11 mouse cellular contexts compared by ENCODE assay signal in genomic region chr1:152807619-152808391, GRCm38 (mm10). TPM values are rescaled to one million over a fixed set of nuclear protein-coding genes. Genes with fewer than 3 reads are reported as not detected.
DNase-seq lines count a peak whose midpoint lies in the region; ATAC-seq and TF ChIP-seq lines count a peak whose summit lies in the region.
"Had no signal": no experiment of that assay in that cellular context is flagged by ENCODE, and none has a peak within 500 bp of the region (broad histone marks: within the 10 kb centered on the region; RNA-seq: fewer than 3 reads in every experiment).

No protein-coding gene starts in this region.

- H3K27ac ChIP-seq in heart, embryonic 11.5 days (ENCODE audit: low read depth, low read length), result no peak overlapping the region
- peak overlapping the region; percentile 1; the same call in 1 of the 2 replicates for H3K27ac ChIP-seq in CH12.LX (ENCODE audit: insufficient read depth, low read depth)
- peak overlapping the region; percentile 38; the same call in 1 of the 2 replicates for H3K27ac ChIP-seq in heart, postnatal 0 days (ENCODE audit: low read depth)

- ATAC-seq in heart, embryonic 11.5 days (replicated peaks; ENCODE audit: insufficient number of reproducible peaks, low FRiP score, low TSS enrichment), result no peak
- ATAC-seq in heart, postnatal 0 days (ENCODE audit: insufficient read depth, low read depth), result no peak
- ATAC-seq in megakaryocyte-erythroid progenitor cell, adult 5-6 weeks (replicated peaks; ENCODE audit: low FRiP score, low TSS enrichment, poor library complexity, severe bottlenecking), result peak; percentile 49
- ATAC-seq: forebrain, embryonic 16.5 days had no signal

- no peak for TF ChIP-seq EP300 in CH12.LX (IDR thresholded peaks at IDR 0.05; ENCODE audit: low read length)
- no peak for TF ChIP-seq EP300 in heart, postnatal 0 days (IDR thresholded peaks at IDR 0.05; ENCODE audit: low read depth)

- H3K9me3 ChIP-seq in heart, embryonic 11.5 days (replicated peaks; ENCODE audit: control insufficient read depth, low read length), result no peaks in the 10 kb centered on the region
- no peaks in the 10 kb centered on the region for H3K9me3 ChIP-seq in CH12.LX (replicated peaks; ENCODE audit: low read length)
- H3K9me3 ChIP-seq in heart, postnatal 0 days (replicated peaks; ENCODE audit: control insufficient read depth, low read length), result no peaks in the 10 kb centered on the region

- dilution Hi-C loops in CH12.LX (cut with MboI; ENCODE audit: extremely low pct_ligation_motif_present, extremely low pct_unique_long_range_greater_than_20kb, low sequenced_read_pairs), result no loop called here

- no peak overlapping the region for H3K4me3 ChIP-seq in heart, embryonic 11.5 days (ENCODE audit: low read depth, low read length)
- peak overlapping the region; percentile 63 to 73 (median 65) for H3K4me3 ChIP-seq in CH12.LX (replicated peaks in 1 of 3; ENCODE audit: low read depth in 2 of 3, low read length in 2 of 3, poor library complexity in 1 of 3)
- 0 out of 2 replicates have a peak overlapping the region, but pooled peaks have one; percentile 4 for H3K4me3 ChIP-seq in heart, postnatal 0 days (ENCODE audit: low read depth, low read length)

- no peak overlapping the region for H3K4me2 ChIP-seq in heart, embryonic 11.5 days
- peak overlapping the region; percentile 69 for H3K4me2 ChIP-seq in CH12.LX (ENCODE audit: insufficient read depth, low read depth, poor library complexity, severe bottlenecking)
- H3K4me2 ChIP-seq in heart, postnatal 0 days (ENCODE audit: low read depth, low read length), result no peak overlapping the region

- 70% methylated on average over 18 of the region's 18 CpGs for WGBS in heart, embryonic 11.5 days (ENCODE audit: insufficient replicate concordance)
- WGBS in heart, postnatal 0 days, result 71% methylated on average over 18 of the region's 18 CpGs

- no peak for TF ChIP-seq RAD21 in CH12.LX (IDR thresholded peaks at IDR 0.05; ENCODE audit: low read depth, low read length)

- TF ChIP-seq CTCF in CH12.LX (conservative IDR thresholded peaks at IDR 0.05 in 1 of 2, IDR thresholded peaks at IDR 0.05 in 1 of 2; ENCODE audit: low read depth in 2 of 2, low read length in 2 of 2), result 0 out of 4 replicates have a peak, but pooled peaks of 1 of the 2 experiments have one; percentile 1
- no peak for TF ChIP-seq CTCF in heart, postnatal 0 days (IDR thresholded peaks at IDR 0.05; ENCODE audit: low read depth)

- 0 out of 2 replicates have a peak, but pooled peaks cover 3% of the 10 kb centered on the region for H3K4me1 ChIP-seq in heart, embryonic 11.5 days (ENCODE audit: control insufficient read depth, insufficient read depth, low read length)
- peaks cover 11 to 39% of the 10 kb centered on the region in 2 experiments for H3K4me1 ChIP-seq in CH12.LX (ENCODE audit: control insufficient read depth in 1 of 2, insufficient read depth in 2 of 2)
- no peaks in the 10 kb centered on the region for H3K4me1 ChIP-seq in heart, postnatal 0 days (ENCODE audit: control insufficient read depth, insufficient read depth)

- no peaks in the 10 kb centered on the region for H3K36me3 ChIP-seq in heart, embryonic 11.5 days (ENCODE audit: control insufficient read depth, insufficient read depth, low read length)
- peaks cover 19 to 32% of the 10 kb centered on the region in 2 experiments for H3K36me3 ChIP-seq in CH12.LX (replicated peaks in 1 of 2; ENCODE audit: control insufficient read depth in 1 of 2, insufficient read depth in 1 of 2, low read length in 1 of 2)
- no peaks in the 10 kb centered on the region for H3K36me3 ChIP-seq in heart, postnatal 0 days (replicated peaks; ENCODE audit: control insufficient read depth, insufficient read depth, low read length)

- H3K27me3 ChIP-seq in heart, embryonic 11.5 days (ENCODE audit: control insufficient read depth, insufficient read depth, low read length), result no peaks in the 10 kb centered on the region
- no peaks in the 10 kb centered on the region for H3K27me3 ChIP-seq in CH12.LX (replicated peaks)
- no peaks in the 10 kb centered on the region for H3K27me3 ChIP-seq in heart, postnatal 0 days (ENCODE audit: control insufficient read depth, insufficient read depth, low read length)

- H3K9ac ChIP-seq in heart, embryonic 11.5 days (ENCODE audit: low read depth, low read length), result no peak overlapping the region
- H3K9ac ChIP-seq in CH12.LX (ENCODE audit: insufficient read depth, low read depth), result peak overlapping the region; percentile 92
- no peak overlapping the region for H3K9ac ChIP-seq in heart, postnatal 0 days (replicated peaks; ENCODE audit: low read depth, low read length)

- peak; percentile 65 for TF ChIP-seq POLR2A in CH12.LX (IDR thresholded peaks at IDR 0.05; ENCODE audit: low read depth, low read length)

- peak; percentile 19 for DNase-seq in heart, adult 8-10 months (ENCODE audit: low spot score)
- DNase-seq in CH12.LX (ENCODE audit: extremely low read depth), result peak; percentile 65
- no peak for DNase-seq in heart, postnatal 0 days (ENCODE audit: low spot score)
- no peak for DNase-seq in left cerebral cortex, adult 8-10 months (ENCODE audit: low spot score in 2 of 2)
- no peak for DNase-seq in thymus, postnatal 4 days
- DNase-seq in ovary, postnatal 14 days (ENCODE audit: low spot score), result no peak

- peaks cover 19% of the 10 kb centered on the region for H3K79me2 ChIP-seq in CH12.LX (replicated peaks; ENCODE audit: control insufficient read depth, extremely low read depth, insufficient read depth, poor library complexity, severe bottlenecking)

- in situ Hi-C loops in CH12.LX (cut with MboI; ENCODE audit: low pct_ligation_motif_present, low pct_unique_long_range_greater_than_20kb, low sequenced_read_pairs), result no loop called here

TF ChIP-seq in CH12.LX, 34 proteins besides CTCF, POLR2A, EP300 and RAD21 (continues in another document):
- TF ChIP-seq ZMIZ1 (IDR thresholded peaks at IDR 0.05; ENCODE audit: low read depth, low read length) (0 out of 2 replicates have a peak, but pooled peaks have one; percentile 7), ZC3H11A (IDR thresholded peaks at IDR 0.05; ENCODE audit: low read depth, low read length) (no peak), USF1 (IDR thresholded peaks at IDR 0.05; ENCODE audit: low read depth, low read length) (no peak), NELFE (IDR thresholded peaks at IDR 0.05; ENCODE audit: low read depth, low read length) (peak; percentile 47; the same call in 1 of the 2 replicates), IRF4 (IDR thresholded peaks at IDR 0.05; ENCODE audit: low read depth, low read length) (peak; percentile 6; the same call in 1 of the 2 replicates), ELF1 (IDR thresholded peaks at IDR 0.05; ENCODE audit: low read depth, low read length) (peak; percentile 65), SIN3A (IDR thresholded peaks at IDR 0.05; ENCODE audit: low read length) (0 out of 2 replicates have a peak, but pooled peaks have one; percentile 41)

RNA-seq across cellular contexts. Expression of gene Ncf2, which starts 7.8 kb away (rescaled TPM):
- total RNA-seq in heart, adult 8-10 months (2022), result 1 to 10 TPM; 2.3 to 4.3 (median 3.9) TPM
- polyA plus RNA-seq in heart, embryonic 11.5 days (2014; fragmentation: Nextera tagmentation; extraction: Ambion mirVana), result 3.7 and 4.7 TPM in 2 replicates
- 82.5 and 89.2 TPM in 2 replicates for total RNA-seq in CH12.LX (2012; rRNA removed)
- total RNA-seq in CH12.LX (2014; rRNA removed), result 89.9 and 99.9 TPM in 2 replicates
- 82.6 and 85.8 TPM in 2 replicates for polyA plus RNA-seq in CH12.LX (2012; ENCODE audit: insufficient read length, low read depth)
- total RNA-seq in heart, postnatal 0 days (2014; rRNA removed; ENCODE audit: low replicate concordance), result 2.3 and 5.8 TPM in 2 replicates
- polyA plus RNA-seq in heart, postnatal 0 days (2015; fragmentation: Nextera tagmentation; extraction: Ambion mirVana), result 1.6 and 2.4 TPM in 2 replicates
- 9.9 and 10.2 TPM in 2 replicates for total RNA-seq in megakaryocyte-erythroid progenitor cell, adult 5-6 weeks (2014; fragmentation: Nextera tagmentation)
- 24.3 and 37.1 TPM in 2 replicates for total RNA-seq in megakaryocyte-erythroid progenitor cell, adult 5-6 weeks (2017)
- total RNA-seq in left cerebral cortex, adult 8-10 months (2022), result 10 to 100 TPM in 1 of 4 experiments, 1 to 10 TPM in 3; 3.7 to 10.2 (median 6.4) TPM

RNA-seq across cellular contexts. Expression of gene Arpc5, which starts 41.5 kb away (rescaled TPM):
- total RNA-seq in heart, adult 8-10 months (2022), result 10 to 100 TPM; 21.9 to 27.8 (median 25.9) TPM
- 257 and 268 TPM in 2 replicates for polyA plus RNA-seq in heart, embryonic 11.5 days (2014; fragmentation: Nextera tagmentation; extraction: Ambion mirVana)
- total RNA-seq in CH12.LX (2012; rRNA removed) (125 and 128 TPM in 2 replicates), CH12.LX (2014; rRNA removed) (399 and 408 TPM in 2 replicates)
- 232 and 260 TPM in 2 replicates for polyA plus RNA-seq in CH12.LX (2012; ENCODE audit: insufficient read length, low read depth)
- 94.3 and 95.1 TPM in 2 replicates for total RNA-seq in heart, postnatal 0 days (2014; rRNA removed; ENCODE audit: low replicate concordance)
- 136 and 152 TPM in 2 replicates for polyA plus RNA-seq in heart, postnatal 0 days (2015; fragmentation: Nextera tagmentation; extraction: Ambion mirVana)
- 154 and 163 TPM in 2 replicates for total RNA-seq in megakaryocyte-erythroid progenitor cell, adult 5-6 weeks (2014; fragmentation: Nextera tagmentation)
- total RNA-seq in megakaryocyte-erythroid progenitor cell, adult 5-6 weeks (2017), result 112 and 121 TPM in 2 replicates
- 10 to 100 TPM; 70.5 to 87.7 (median 83.5) TPM for total RNA-seq in left cerebral cortex, adult 8-10 months (2022)

RNA-seq across cellular contexts. Expression of gene Rgl1, which starts 41.7 kb away (rescaled TPM):
- total RNA-seq in heart, adult 8-10 months (2022), result 10 to 100 TPM; 30.2 to 37.8 (median 35.0) TPM
- polyA plus RNA-seq in heart, embryonic 11.5 days (2014; fragmentation: Nextera tagmentation; extraction: Ambion mirVana), result 61.0 and 68.7 TPM in 2 replicates
- 0.25 and 0.42 TPM in 2 replicates for total RNA-seq in CH12.LX (2012; rRNA removed)
- 0.68 and 0.74 TPM in 2 replicates for total RNA-seq in CH12.LX (2014; rRNA removed)
- polyA plus RNA-seq in CH12.LX (2012; ENCODE audit: insufficient read length, low read depth), result 1.7 and 1.8 TPM in 2 replicates
- total RNA-seq in heart, postnatal 0 days (2014; rRNA removed; ENCODE audit: low replicate concordance), result 38.9 and 48.1 TPM in 2 replicates
- polyA plus RNA-seq in heart, postnatal 0 days (2015; fragmentation: Nextera tagmentation; extraction: Ambion mirVana), result 36.7 and 41.6 TPM in 2 replicates
- 2.8 and 7.3 TPM in 2 replicates for total RNA-seq in megakaryocyte-erythroid progenitor cell, adult 5-6 weeks (2014; fragmentation: Nextera tagmentation)
- total RNA-seq in megakaryocyte-erythroid progenitor cell, adult 5-6 weeks (2017), result 2.7 and 4.5 TPM in 2 replicates
- 100 to 1,000 TPM; 100 to 110 (median 103) TPM for total RNA-seq in left cerebral cortex, adult 8-10 months (2022)

RNA-seq across cellular contexts. Expression of gene Apobec4, which starts 57.5 kb away (rescaled TPM):
- not detected for total RNA-seq in heart, adult 8-10 months (2022)
- not detected in 2 replicates for polyA plus RNA-seq in heart, embryonic 11.5 days (2014; fragmentation: Nextera tagmentation; extraction: Ambion mirVana)
- total RNA-seq in CH12.LX (2012; rRNA removed) (not detected in 2 replicates), CH12.LX (2014; rRNA removed) (not detected in 2 replicates)
- not detected in 2 replicates for polyA plus RNA-seq in CH12.LX (2012; ENCODE audit: insufficient read length, low read depth)
- total RNA-seq in heart, postnatal 0 days (2014; rRNA removed; ENCODE audit: low replicate concordance), result not detected in 2 replicates
- polyA plus RNA-seq in heart, postnatal 0 days (2015; fragmentation: Nextera tagmentation; extraction: Ambion mirVana), result not detected in 2 replicates
- not detected in 2 replicates for total RNA-seq in megakaryocyte-erythroid progenitor cell, adult 5-6 weeks (2014; fragmentation: Nextera tagmentation)
- total RNA-seq in megakaryocyte-erythroid progenitor cell, adult 5-6 weeks (2017), result not detected in 2 replicates
- total RNA-seq in left cerebral cortex, adult 8-10 months (2022), result not detected
- total RNA-seq: layer of hippocampus, postnatal 14 days had no signal
- polyA plus RNA-seq: brain, embryonic 14.5 days had no signal

Comparison
In these comparisons a context has a peak if more than half of its experiments do, and no peak if none do; other contexts are left out.
1. DNase-seq: peak in heart, adult 8-10 months (single experiment) and CH12.LX (single experiment); none in heart, postnatal 0 days (single experiment), left cerebral cortex, adult 8-10 months (0 of 2), thymus, postnatal 4 days (single experiment) and ovary, postnatal 14 days (single experiment).